22 mouse cellular contexts compared by ENCODE assay signal in genomic region chr11:32634143-32634542, GRCm38 (mm10). TPM values are rescaled to one million over a fixed set of nuclear protein-coding genes. Genes with fewer than 3 reads are reported as not detected.
A peak's percentile ranks its signal among the peaks of the same experiment; 100 is the strongest.
DNase-seq lines count a peak whose midpoint lies in the region; ATAC-seq and TF ChIP-seq lines count a peak whose summit lies in the region.
"Had no signal": no experiment of that assay in that cellular context is flagged by ENCODE, and none has a peak within 500 bp of the region (broad histone marks: within the 10 kb centered on the region; RNA-seq: fewer than 3 reads in every experiment).

No protein-coding gene starts in this region.

- H3K4me2 ChIP-seq in intestine, postnatal 0 days (replicated peaks; ENCODE audit: low read depth): no peak overlapping the region
- H3K4me2 ChIP-seq: heart, embryonic 15.5 days; hindbrain, embryonic 14.5 days; liver, embryonic 15.5 days; midbrain, embryonic 13.5 days had no signal

- H3K9ac ChIP-seq in liver, adult 2 months (ENCODE audit: low read depth, low read length): no peak overlapping the region
- no peak overlapping the region for H3K9ac ChIP-seq in intestine, postnatal 0 days (ENCODE audit: low read depth, low read length)
- H3K9ac ChIP-seq: forebrain, postnatal 0 days; heart, embryonic 15.5 days; hindbrain, embryonic 14.5 days; liver, embryonic 15.5 days; midbrain, embryonic 13.5 days had no signal

- no peaks in the 10 kb centered on the region for H3K9me3 ChIP-seq in intestine, postnatal 0 days (ENCODE audit: control insufficient read depth)
- H3K9me3 ChIP-seq: heart, embryonic 15.5 days; liver, embryonic 15.5 days; midbrain, embryonic 13.5 days had no signal

- peaks cover 5% of the 10 kb centered on the region for H3K4me1 ChIP-seq in liver, adult 2 months (ENCODE audit: control insufficient read depth, insufficient read depth, low read length)
- no peaks in the 10 kb centered on the region for H3K4me1 ChIP-seq in intestine, postnatal 0 days (replicated peaks; ENCODE audit: control insufficient read depth, insufficient read depth, low read length)

- no peak overlapping the region for H3K4me3 ChIP-seq in liver, adult 2 months (ENCODE audit: insufficient read depth, low read depth, low read length)
- H3K4me3 ChIP-seq in intestine, postnatal 0 days (ENCODE audit: low read depth, low read length): no peak overlapping the region
- H3K4me3 ChIP-seq: heart, adult 2 months; heart, embryonic 15.5 days; liver, embryonic 15.5 days; midbrain, embryonic 13.5 days had no signal

- peak; percentile 64; the same call in 1 of the 2 replicates for ATAC-seq in intestine, postnatal 0 days
- peak; percentile 56 for ATAC-seq in megakaryocyte progenitor cell, adult 5-6 weeks (replicated peaks; ENCODE audit: poor library complexity)
- ATAC-seq: forebrain, postnatal 0 days; midbrain, embryonic 13.5 days had no signal

- TF ChIP-seq POLR2A in liver, adult 2 months (IDR thresholded peaks at IDR 0.05; ENCODE audit: extremely low read depth, insufficient read depth, low read length): no peak

- H3K27ac ChIP-seq in liver, adult 2 months (replicated peaks; ENCODE audit: insufficient read depth, low read depth, low read length): no peak overlapping the region
- no peak overlapping the region for H3K27ac ChIP-seq in intestine, postnatal 0 days (ENCODE audit: low read depth, low read length)
- H3K27ac ChIP-seq: heart, adult 2 months; heart, embryonic 15.5 days; hindbrain, embryonic 14.5 days; liver, embryonic 15.5 days; macrophage; midbrain, embryonic 13.5 days had no signal

- DNase-seq in liver, adult 2 months (ENCODE audit: extremely low read depth, low read depth, low spot score): peak; percentile 91
- no peak for DNase-seq in liver
- DNase-seq in embryo, embryonic 10.5 days (ENCODE audit: low spot score): no peak
- DNase-seq in kidney, adult 11 months: no peak
- DNase-seq in cerebellum, adult 11-12 months: no peak
- DNase-seq: adrenal gland, postnatal 10 days; cerebellum, adult 2 months; cerebellum, postnatal 36 days; forebrain, postnatal 0 days; gastrocnemius, postnatal 25 days; heart, adult 2 months; heart, postnatal 36 days; layer of hippocampus, adult 9-11 months; left cerebral cortex, postnatal 4 days; thymus, postnatal 25 days had no signal

- TF ChIP-seq CTCF in liver, adult 2 months (IDR thresholded peaks at IDR 0.05; ENCODE audit: low read depth, low read length): no peak
- TF ChIP-seq CTCF in intestine, postnatal 0 days (IDR thresholded peaks at IDR 0.05; ENCODE audit: low read depth): no peak

- H3K27me3 ChIP-seq in liver, adult 2 months (ENCODE audit: control insufficient read depth, insufficient read depth, low read length): no peaks in the 10 kb centered on the region
- H3K27me3 ChIP-seq in intestine, postnatal 0 days (replicated peaks; ENCODE audit: control insufficient read depth, insufficient read depth, low read length): no peaks in the 10 kb centered on the region
- H3K27me3 ChIP-seq: heart, embryonic 15.5 days; liver, embryonic 15.5 days; midbrain, embryonic 13.5 days had no signal

- H3K79me2 ChIP-seq in liver, adult 2 months (ENCODE audit: control insufficient read depth, insufficient read depth, low read length): no peaks in the 10 kb centered on the region; the same call in 1 of the 2 replicates

- no peaks in the 10 kb centered on the region for H3K36me3 ChIP-seq in liver, adult 2 months (ENCODE audit: control insufficient read depth, insufficient read depth, low read length)
- no peaks in the 10 kb centered on the region for H3K36me3 ChIP-seq in intestine, postnatal 0 days (ENCODE audit: control insufficient read depth, insufficient read depth)
- H3K36me3 ChIP-seq: heart, embryonic 15.5 days; liver, embryonic 15.5 days; midbrain, embryonic 13.5 days had no signal

- 17% methylated on average over 2 of the region's 2 CpGs for WGBS in liver, adult 2 months
- 42% methylated on average over 2 of the region's 2 CpGs for WGBS in intestine, postnatal 0 days

RNA-seq across cellular contexts. Expression of gene Fbxw11, which starts 8.4 kb away (rescaled TPM):
- total RNA-seq in liver, adult 2 months (2014; rRNA removed): 20.8 and 27.4 TPM in 2 replicates
- polyA plus RNA-seq in liver, adult 2 months (2012; rRNA removed): 20.3 and 22.5 TPM in 2 replicates
- 33.8 and 34.0 TPM in 2 replicates for polyA plus RNA-seq in intestine, postnatal 0 days (2015; fragmentation: Nextera tagmentation; extraction: Ambion mirVana)
- total RNA-seq in megakaryocyte progenitor cell, adult 5-6 weeks (2015): 35.5 and 44.0 TPM in 2 replicates
- 62.3 and 72.8 TPM in 2 replicates for total RNA-seq in megakaryocyte progenitor cell, adult 5-6 weeks (2017)
